In the genomic region with DNA sequence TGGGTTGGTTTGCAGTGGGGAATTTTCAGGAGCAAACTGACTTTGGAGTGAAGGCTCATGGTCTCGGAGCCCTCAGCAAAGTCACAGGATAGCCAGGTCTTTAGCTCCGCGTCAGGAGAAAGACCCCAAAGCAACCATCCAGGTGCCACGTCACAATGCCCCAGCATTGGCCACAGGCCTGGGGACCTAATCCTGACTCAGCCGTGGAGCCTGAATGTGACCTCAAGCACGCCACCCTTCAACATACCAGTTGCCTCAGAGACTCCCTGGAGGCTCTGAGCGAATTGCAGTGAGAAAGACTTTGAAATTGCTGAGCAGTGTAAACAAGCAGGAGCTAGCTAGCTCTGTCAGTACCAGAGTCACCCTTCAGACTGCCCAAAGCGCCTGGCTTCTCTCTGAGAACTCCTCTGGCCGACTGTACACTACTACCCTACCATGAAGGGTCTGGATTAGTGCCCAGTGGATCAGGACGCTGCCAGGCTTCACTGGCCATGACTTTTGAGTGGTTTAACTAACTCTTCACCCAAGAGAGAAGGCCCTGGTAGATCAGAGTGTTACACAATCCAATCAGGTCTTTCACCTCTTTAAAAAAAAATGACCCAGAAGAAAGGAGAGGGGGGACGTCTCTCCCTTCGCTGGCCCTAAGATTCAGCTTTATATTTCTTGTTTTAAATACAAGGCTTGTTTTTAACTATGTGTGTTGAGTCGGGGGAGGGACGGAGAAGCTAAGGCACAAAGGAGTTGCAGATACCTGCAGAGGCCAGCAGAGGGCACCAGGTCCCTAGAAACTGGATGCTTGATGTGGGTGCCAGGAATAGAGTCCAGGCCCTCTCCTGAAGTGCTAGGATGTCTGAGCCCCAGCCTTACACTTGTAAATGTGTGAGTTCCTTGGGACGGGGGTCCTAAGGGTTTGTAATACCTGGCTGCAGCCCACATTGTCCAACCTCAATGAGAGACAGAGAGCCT, we compare ENCODE assay signal across 10 mouse cellular contexts. TPM values are rescaled to one million over a fixed set of nuclear protein-coding genes. Genes with fewer than 3 reads are reported as not detected.
A peak's percentile ranks its signal among the peaks of the same experiment; 100 is the strongest.
DNase-seq lines count a peak whose midpoint lies in the region; ATAC-seq and TF ChIP-seq lines count a peak whose summit lies in the region.
"Had no signal": no experiment of that assay in that cellular context is flagged by ENCODE, and none has a peak within 500 bp of the region (broad histone marks: within the 10 kb centered on the region; RNA-seq: fewer than 3 reads in every experiment).

No protein-coding gene starts in this region.

- ATAC-seq in kidney, embryonic 14.5 days (ENCODE audit: low FRiP score, low TSS enrichment): no peak
- ATAC-seq in frontal cortex, adult (ENCODE audit: low TSS enrichment): no peak

- H3K4me2 ChIP-seq in kidney, embryonic 14.5 days (replicated peaks; ENCODE audit: low read depth, low read length): no peak overlapping the region
- H3K4me2 ChIP-seq: neural tube, embryonic 12.5 days had no signal

- in situ Hi-C loops in ES-E14 (cut with MboI; ENCODE audit: low sequenced_read_pairs in 2 of 2, unreplicated experiment in 2 of 2): loop anchor here in 1 of 2 experiments (5.0 kb wide), 1 partner anchor 151 kb away; no protein-coding TSS in a partner anchor

- H3K36me3 ChIP-seq in kidney, embryonic 14.5 days (ENCODE audit: control insufficient read depth, insufficient read depth, low read length): no peaks in the 10 kb centered on the region
- H3K36me3 ChIP-seq in ES-E14 (ENCODE audit: control insufficient read depth, insufficient read depth, low read length, poor library complexity, severe bottlenecking): no peaks in the 10 kb centered on the region
- H3K36me3 ChIP-seq in liver, adult 2 months (ENCODE audit: control insufficient read depth, insufficient read depth, low read length): no peaks in the 10 kb centered on the region
- H3K36me3 ChIP-seq: neural tube, embryonic 12.5 days had no signal

- H3K27me3 ChIP-seq in kidney, embryonic 14.5 days (ENCODE audit: control insufficient read depth, insufficient read depth, low read length): no peaks in the 10 kb centered on the region
- no peaks in the 10 kb centered on the region for H3K27me3 ChIP-seq in liver, adult 2 months (ENCODE audit: control insufficient read depth, insufficient read depth, low read length)
- H3K27me3 ChIP-seq: neural tube, embryonic 12.5 days had no signal

- TF ChIP-seq CTCF in brain, embryonic 14.5 days (IDR thresholded peaks at IDR 0.05; ENCODE audit: borderline replicate concordance, extremely low read depth, insufficient read depth, insufficient read length): peak; percentile 77
- TF ChIP-seq CTCF in liver, adult 2 months (IDR thresholded peaks at IDR 0.05; ENCODE audit: low read depth, low read length): peak; percentile 93

- no peak overlapping the region for H3K27ac ChIP-seq in kidney, embryonic 14.5 days (ENCODE audit: low read depth, low read length)
- no peak overlapping the region for H3K27ac ChIP-seq in ES-E14 (ENCODE audit: insufficient read depth, low read depth, low read length, poor library complexity, severe bottlenecking)
- H3K27ac ChIP-seq in liver, adult 2 months (replicated peaks; ENCODE audit: insufficient read depth, low read depth, low read length): peak overlapping the region; percentile 81
- H3K27ac ChIP-seq: neural tube, embryonic 12.5 days had no signal

- WGBS in kidney, embryonic 14.5 days: 56% methylated on average over 15 of the region's 15 CpGs
- 36% methylated on average over 15 of the region's 15 CpGs for WGBS in liver, adult 2 months

- H3K4me1 ChIP-seq in kidney, embryonic 14.5 days (ENCODE audit: control insufficient read depth, insufficient read depth, low read length): no peaks in the 10 kb centered on the region
- peaks cover 3% of the 10 kb centered on the region in 2 experiments; a peak in 2 of 4 replicates for H3K4me1 ChIP-seq in ES-E14 (ENCODE audit: control insufficient read depth in 2 of 2, insufficient read depth in 2 of 2, low read length in 2 of 2, poor library complexity in 1 of 2)
- peaks cover 26% of the 10 kb centered on the region for H3K4me1 ChIP-seq in liver, adult 2 months (ENCODE audit: control insufficient read depth, insufficient read depth, low read length)
- H3K4me1 ChIP-seq: neural tube, embryonic 12.5 days had no signal

- no peak overlapping the region for H3K9ac ChIP-seq in kidney, embryonic 14.5 days (ENCODE audit: low read depth, low read length)
- no peak overlapping the region for H3K9ac ChIP-seq in ES-E14 (ENCODE audit: insufficient read depth, low read depth, low read length, poor library complexity, severe bottlenecking)
- no peak overlapping the region for H3K9ac ChIP-seq in liver, adult 2 months (ENCODE audit: low read depth, low read length)
- H3K9ac ChIP-seq: neural tube, embryonic 12.5 days had no signal

- H3K79me2 ChIP-seq in liver, adult 2 months (ENCODE audit: control insufficient read depth, insufficient read depth, low read length): no peaks in the 10 kb centered on the region

- H3K4me3 ChIP-seq in kidney, embryonic 14.5 days (ENCODE audit: low read length): no peak overlapping the region
- H3K4me3 ChIP-seq in ES-E14 (ENCODE audit: insufficient read depth in 1 of 2, low read depth in 1 of 2, low read length in 2 of 2, poor library complexity in 1 of 2, severe bottlenecking in 1 of 2): no peak overlapping the region
- H3K4me3 ChIP-seq in liver, adult 2 months (ENCODE audit: insufficient read depth, low read depth, low read length): no peak overlapping the region
- H3K4me3 ChIP-seq: neural tube, embryonic 12.5 days had no signal

- no peak for TF ChIP-seq POLR2A in brain, embryonic 14.5 days (IDR thresholded peaks at IDR 0.05; ENCODE audit: borderline replicate concordance, extremely low read depth, insufficient read depth, insufficient read length, poor library complexity, severe bottlenecking)
- TF ChIP-seq POLR2A in liver, adult 2 months (IDR thresholded peaks at IDR 0.05; ENCODE audit: extremely low read depth, insufficient read depth, low read length): no peak

- H3K9me3 ChIP-seq in kidney, embryonic 14.5 days (ENCODE audit: control insufficient read depth, low read length): no peaks in the 10 kb centered on the region
- no peaks in the 10 kb centered on the region for H3K9me3 ChIP-seq in ES-E14 (ENCODE audit: control insufficient read depth, insufficient read depth, low read depth, low read length)
- H3K9me3 ChIP-seq: neural tube, embryonic 12.5 days had no signal

- peak; percentile 72 for DNase-seq in kidney, adult 18-20 months
- peak; percentile 73 for DNase-seq in ES-E14 (ENCODE audit: low read depth, low spot score)
- peak; percentile 41 for DNase-seq in brain, embryonic 14.5 days (ENCODE audit: low read depth)
- peak; percentile 68 for DNase-seq in gastrocnemius, postnatal 10 days
- peak; percentile 94 for DNase-seq in liver, adult 2 months (ENCODE audit: extremely low read depth, low read depth, low spot score)
- peak; percentile 77 for DNase-seq in retina, embryonic 14.5 days (ENCODE audit: low spot score)

TF ChIP-seq in ES-E14, 5 proteins besides CTCF, POLR2A, EP300 and RAD21:
- no peak for TF ChIP-seq CHD2 (IDR thresholded peaks at IDR 0.05; ENCODE audit: low read depth, low read length)
- no peak for TF ChIP-seq MAFK (IDR thresholded peaks at IDR 0.05; ENCODE audit: insufficient read depth, low read depth, low read length)
- TF ChIP-seq ZC3H11A (IDR thresholded peaks at IDR 0.05; ENCODE audit: borderline replicate concordance, low read depth, low read length): peak; percentile 99

RNA-seq across cellular contexts. Expression of a gene that starts 21.8 kb away (rescaled TPM):
- polyA plus RNA-seq in kidney, embryonic 14.5 days (2014; fragmentation: Nextera tagmentation; extraction: Ambion mirVana): 2.7 and 3.8 TPM in 2 replicates
- 15.3 and 35.0 TPM in 2 replicates for total RNA-seq in ES-E14 (2012; rRNA removed)
- 16.7 and 27.1 TPM in 2 replicates for polyA plus RNA-seq in brain, embryonic 14.5 days (2012; rRNA removed)
- 1 to 10 TPM; 6.4 to 6.9 TPM for total RNA-seq in gastrocnemius, postnatal 10 days (2021)
- 5.4 and 6.6 TPM in 2 replicates for total RNA-seq in liver, adult 2 months (2014; rRNA removed)
- polyA plus RNA-seq in liver, adult 2 months (2012; rRNA removed): 7.5 and 7.8 TPM in 2 replicates

RNA-seq across cellular contexts. Expression of a gene that starts 22.0 kb away (rescaled TPM):
- 0.64 and 0.81 TPM in 2 replicates for polyA plus RNA-seq in kidney, embryonic 14.5 days (2014; fragmentation: Nextera tagmentation; extraction: Ambion mirVana)
- total RNA-seq in ES-E14 (2012; rRNA removed): 0.09 and 0.26 TPM in 2 replicates
- 0.32 and 0.60 TPM in 2 replicates for polyA plus RNA-seq in brain, embryonic 14.5 days (2012; rRNA removed)
- not detected for total RNA-seq in gastrocnemius, postnatal 10 days (2021)
- not detected in 2 replicates for total RNA-seq in liver, adult 2 months (2014; rRNA removed)
- polyA plus RNA-seq in liver, adult 2 months (2012; rRNA removed): not detected in 2 replicates
- total RNA-seq: gastrocnemius, postnatal 4 days had no signal

RNA-seq across cellular contexts. Expression of a gene that starts 56.8 kb away (rescaled TPM):
- 1.4 and 2.3 TPM in 2 replicates for polyA plus RNA-seq in kidney, embryonic 14.5 days (2014; fragmentation: Nextera tagmentation; extraction: Ambion mirVana)
- 6.2 and 6.7 TPM in 2 replicates for total RNA-seq in ES-E14 (2012; rRNA removed)
- 1.6 TPM in 2 replicates for polyA plus RNA-seq in brain, embryonic 14.5 days (2012; rRNA removed)
- under 1 TPM; 0.18 to 0.26 TPM for total RNA-seq in gastrocnemius, postnatal 10 days (2021)
- 0.07 and 0.09 TPM in 2 replicates for total RNA-seq in liver, adult 2 months (2014; rRNA removed)
- polyA plus RNA-seq in liver, adult 2 months (2012; rRNA removed): 0.04 and 0.06 TPM in 2 replicates

Comparison
In these comparisons a context has a peak if more than half of its experiments do, and no peak if none do; other contexts are left out.
1. DNase-seq: peak in every context shown above with its lines; median percentile 94 in liver, adult 2 months; 77 in retina, embryonic 14.5 days; 73 in ES-E14; 72 in kidney, adult 18-20 months; 68 in gastrocnemius, postnatal 10 days; 41 in brain, embryonic 14.5 days.